Mouse (Mus musculus) stomach, postnatal 0 days (tissue): ENCODE measurements around the gene Olfr109.

ENCODE experiments used
- CTCF ChIP-seq: IDR thresholded peaks from 2 replicates; pipeline ENCODE4 v1.5.1; 2016; ENCODE audit warnings: antibody characterized with exemption, low read depth, mild to moderate bottlenecking, moderate library complexity
- EP300 ChIP-seq: optimal IDR thresholded peaks from 2 replicates; pipeline ENCODE3; 2016; ENCODE audit warnings: antibody characterized with exemption

DNA sequence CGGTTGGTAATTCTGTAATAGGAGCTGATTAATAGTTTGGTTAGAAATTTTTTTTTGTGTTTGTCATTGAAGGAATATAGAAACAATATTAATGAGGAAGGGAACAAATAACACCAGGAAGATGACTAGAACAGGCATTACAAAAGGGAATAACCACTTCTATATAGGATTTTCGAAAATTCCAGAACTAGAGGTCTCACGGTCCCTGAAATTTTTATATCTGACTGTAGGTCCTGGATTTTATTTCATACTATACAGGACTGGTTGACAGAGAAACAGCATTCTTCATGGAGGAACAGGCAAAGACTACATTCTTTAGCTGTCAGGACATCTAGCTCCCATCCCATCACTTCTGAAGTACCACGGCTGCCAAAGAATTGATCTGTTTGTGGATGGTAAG lies 49.0 kb downstream of the Olfr109 start, which contains the start of gene Olfr111:
- no peak for TF ChIP-seq CTCF
- no peak for TF ChIP-seq EP300
